Mouse (Mus musculus) limb, embryonic 14.5 days (tissue): ENCODE results near the gene Prrg4. TPM values are rescaled to one million over a fixed set of nuclear protein-coding genes. Genes with fewer than 3 reads are reported as not detected.

Experiments used
- ATAC-seq: fragments of 200-750 bp; cut with Nextera tagmentation; 2 replicates; pipeline ENCODE4 v1.8.0; 2017; ENCODE audit warnings: low read depth, moderate number of reproducible peaks, moderate TSS enrichment; ENCODE audit not compliant: low FRiP score
- DNase-seq: peaks from one replicate; pipeline ENCODE4 v3.0.0-alpha.2; 2015; ENCODE audit warnings: low spot score
- H3K27ac ChIP-seq: fragments of 300-500 bp; sonication (generic); replicated peaks from 2 replicates; pipeline ENCODE4 v1.5.1; 2014; ENCODE audit warnings: low read depth, mild to moderate bottlenecking, low read length, moderate library complexity, mixed read lengths
- H3K27me3 ChIP-seq: fragments of 300-500 bp; sonication (generic); 2 replicates; pipeline ENCODE4 v1.6.1; 2014; ENCODE audit warnings: low read length, mixed read lengths; ENCODE audit not compliant: control insufficient read depth, insufficient read depth
- H3K36me3 ChIP-seq: fragments of 300-500 bp; sonication (generic); 2 replicates; pipeline ENCODE4 v1.6.1; 2014; ENCODE audit warnings: mild to moderate bottlenecking, low read length, moderate library complexity, mixed read lengths; ENCODE audit not compliant: control insufficient read depth, insufficient read depth
- H3K4me1 ChIP-seq: fragments of 300-500 bp; sonication (generic); 2 replicates; pipeline ENCODE4 v1.6.1; 2014; ENCODE audit warnings: antibody characterized with exemption, low read length, mixed read lengths; ENCODE audit not compliant: control insufficient read depth, insufficient read depth
- H3K4me2 ChIP-seq: fragments of 300-500 bp; sonication (generic); replicated peaks from 2 replicates; pipeline ENCODE4 v1.6.1; 2014; ENCODE audit warnings: low read depth, mild to moderate bottlenecking, low read length, moderate library complexity; ENCODE audit not compliant: severe bottlenecking
- H3K4me3 ChIP-seq: fragments of 300-500 bp; sonication (generic); replicated peaks from 2 replicates; pipeline ENCODE4 v1.5.1; 2014; ENCODE audit warnings: low read length
- H3K9ac ChIP-seq: fragments of 300-500 bp; sonication (generic); 2 replicates; pipeline ENCODE4 v1.6.1; 2014; ENCODE audit warnings: mild to moderate bottlenecking, low read depth, low read length, moderate library complexity; ENCODE audit not compliant: severe bottlenecking
- H3K9me3 ChIP-seq: fragments of 300-500 bp; sonication (generic); 2 replicates; pipeline ENCODE4 v1.6.1; 2016; ENCODE audit warnings: low read length; ENCODE audit not compliant: control insufficient read depth
- POLR2A ChIP-seq: fragments of 200-500 bp; IDR thresholded peaks from 2 replicates; pipeline ENCODE4 v1.8.0; 2012; ENCODE audit warnings: inconsistent platforms, mild to moderate bottlenecking, moderate library complexity, borderline replicate concordance; ENCODE audit not compliant: insufficient read depth, insufficient read length; ENCODE audit errors: extremely low read depth
- WGBS: fragments of 180-500 bp; shearing (Covaris S2); extraction: QIAGEN DNeasy Blood & Tissue Kit; methylation state at CpG from one replicate; pipeline ENCODE4 v1.1.7; 2014; 5-methylcytosine and 5-hydroxymethylcytosine counted together
- polyA plus RNA-seq, 2 experiments: library from polyadenylated mRNA; depleted of rRNA in 1 of 2; stranded (reverse) in 1 of 2; unstranded in 1 of 2; fragments of >200 nt; fragmentation: Nextera tagmentation in 1 of 2; extraction: Ambion mirVana in 1 of 2; gene quantifications; 2 replicates each; pipeline versions ENCODE4 v1.2.1 to v1.2.3; 2012 to 2014

Prrg4 gene
- polyA plus RNA-seq, 2 experiments: 1.3 to 4.3 TPM

DNA sequence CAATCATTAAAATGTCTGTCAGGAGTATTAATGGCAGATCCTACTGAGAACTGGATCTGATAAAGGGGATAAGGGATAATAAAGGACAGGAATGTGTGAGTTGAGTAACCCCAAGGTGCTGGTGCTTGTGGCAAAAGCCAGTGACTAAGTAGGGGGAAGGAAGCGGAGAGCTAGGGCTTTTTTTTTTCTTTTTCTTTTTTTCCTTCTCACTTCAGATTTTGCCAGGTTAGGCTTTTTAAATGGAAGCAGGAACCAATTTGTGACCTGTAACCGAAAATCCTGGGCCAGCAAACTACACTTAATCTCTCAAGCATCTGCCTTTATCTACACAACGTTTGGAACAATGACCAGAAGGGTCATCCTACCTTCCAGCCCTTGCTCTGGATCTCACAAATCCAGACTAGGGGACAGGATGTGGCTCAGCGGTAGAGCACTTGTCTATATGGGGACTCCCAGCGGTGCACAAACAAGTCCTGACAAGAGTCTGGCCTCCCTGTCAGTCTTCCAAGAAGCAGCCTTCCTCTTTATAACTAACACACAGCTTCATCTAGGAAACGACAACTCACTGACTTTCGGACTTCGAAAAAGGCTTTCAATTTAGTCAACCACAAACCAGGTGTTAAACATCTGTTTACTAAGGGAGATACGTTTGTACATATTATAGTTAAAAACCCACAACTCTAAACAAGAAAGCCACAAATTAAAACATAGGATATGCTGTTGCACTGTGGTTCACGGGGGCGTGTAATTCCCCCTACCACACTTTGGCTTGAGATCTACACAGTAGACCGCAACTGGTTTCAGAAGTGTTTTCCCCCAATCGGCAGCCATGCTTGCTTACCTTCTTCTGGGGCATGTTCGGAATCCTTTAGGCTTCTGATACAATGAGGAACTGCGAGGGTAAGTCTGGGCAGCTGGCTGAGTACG, 1.2 kb downstream of the Prrg4 start:
- H3K9me3 ChIP-seq: no peaks in the 10 kb centered on the region
- peak overlapping the region; percentile 48 for H3K4me3 ChIP-seq
- peak overlapping the region; percentile 100 for H3K4me2 ChIP-seq
- WGBS: 24% methylated on average over 16 of the region's 16 CpGs
- H3K27ac ChIP-seq: no peak overlapping the region
- DNase-seq (no peak), ATAC-seq (no peak)
- H3K9ac ChIP-seq: no peak overlapping the region
- peaks cover 14% of the 10 kb centered on the region; the same call in 1 of the 2 replicates for H3K27me3 ChIP-seq
- no peak for TF ChIP-seq POLR2A
- H3K4me1 ChIP-seq: peaks cover 4% of the 10 kb centered on the region; the same call in 1 of the 2 replicates
- H3K36me3 ChIP-seq: no peaks in the 10 kb centered on the region

DNA sequence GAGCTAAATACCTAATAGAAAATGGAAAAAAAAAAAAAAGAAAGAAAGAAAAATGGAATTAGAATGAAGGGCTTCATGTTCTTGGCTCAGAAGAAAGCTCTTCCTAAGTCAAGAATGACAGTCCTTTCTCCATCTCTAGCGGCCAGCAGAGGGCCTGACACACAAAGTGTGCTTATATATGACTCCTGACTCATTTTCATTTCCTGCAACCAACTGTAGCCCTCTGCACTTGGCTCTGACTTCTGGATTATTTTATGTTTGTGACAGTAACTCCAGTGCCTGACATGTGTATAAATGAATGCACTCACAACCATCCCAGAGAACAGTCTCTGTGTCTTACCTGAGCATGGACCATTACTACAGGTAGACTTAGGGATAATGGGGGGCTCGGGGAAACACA, 2.0 kb downstream of the Prrg4 start:
- no peak overlapping the region for H3K27ac ChIP-seq
- peaks cover 14% of the 10 kb centered on the region; the same call in 1 of the 2 replicates for H3K27me3 ChIP-seq
- H3K4me3 ChIP-seq: no peak overlapping the region
- H3K9ac ChIP-seq: no peak overlapping the region
- no peak overlapping the region for H3K4me2 ChIP-seq
- peak; percentile 44 for DNase-seq
- H3K9me3 ChIP-seq: no peaks in the 10 kb centered on the region
- peaks cover 4% of the 10 kb centered on the region; the same call in 1 of the 2 replicates for H3K4me1 ChIP-seq
- ATAC-seq: no peak
- no peak for TF ChIP-seq POLR2A
- WGBS: 45% methylated on average over 2 of the region's 2 CpGs
- H3K36me3 ChIP-seq: no peaks in the 10 kb centered on the region

DNA sequence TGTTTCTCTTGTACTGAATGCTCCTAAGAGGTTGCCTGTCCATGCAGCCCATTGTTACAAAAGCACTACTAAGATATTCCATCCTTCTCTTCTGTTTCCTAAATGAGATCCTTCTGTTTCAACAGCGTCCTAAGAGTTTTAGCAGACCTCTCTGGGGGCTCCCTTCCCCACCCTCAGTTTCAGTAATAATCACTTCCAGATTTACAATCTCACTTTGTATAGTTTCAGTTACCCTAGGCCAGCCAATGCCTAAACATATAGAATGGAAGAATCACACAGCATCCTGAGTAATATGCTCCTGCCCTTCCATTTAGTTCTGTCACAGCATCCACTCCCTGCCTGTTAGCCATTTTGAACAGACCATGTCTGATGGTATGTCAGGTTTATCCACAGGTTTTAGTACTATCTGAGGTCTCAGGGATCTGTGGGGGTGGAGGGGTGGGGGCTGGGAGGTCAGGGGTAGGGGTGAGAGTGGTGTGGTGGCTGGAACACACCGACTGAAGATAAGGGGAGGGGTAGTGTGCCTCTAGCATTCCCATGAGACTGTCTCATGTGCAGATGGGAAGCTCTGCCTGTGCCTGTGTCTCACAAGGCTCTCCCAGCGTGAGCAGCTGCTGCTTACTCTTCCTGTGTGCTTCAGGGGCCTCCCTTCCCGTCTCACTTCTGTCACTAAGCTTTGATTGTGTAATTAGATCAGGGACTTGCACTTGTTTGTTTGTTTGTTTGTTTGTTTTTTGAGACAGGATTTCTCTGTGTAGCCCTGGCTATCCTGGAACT, 2.9 kb downstream of the Prrg4 start:
- DNase-seq: peak; percentile 7
- Histone ChIP-seq H3K27ac (no peak overlapping the region), H3K4me3 (no peak overlapping the region), H3K9ac (no peak overlapping the region), H3K4me2 (no peak overlapping the region), H3K36me3 (no peaks in the 10 kb centered on the region), H3K9me3 (no peaks in the 10 kb centered on the region), H3K4me1 (peaks cover 4% of the 10 kb centered on the region; the same call in 1 of the 2 replicates), H3K27me3 (peaks cover 14% of the 10 kb centered on the region; the same call in 1 of the 2 replicates)
- no peak for TF ChIP-seq POLR2A
- 19% methylated on average over 4 of the region's 4 CpGs for WGBS
- ATAC-seq: peak; percentile 2; the same call in 1 of the 2 replicates

DNA sequence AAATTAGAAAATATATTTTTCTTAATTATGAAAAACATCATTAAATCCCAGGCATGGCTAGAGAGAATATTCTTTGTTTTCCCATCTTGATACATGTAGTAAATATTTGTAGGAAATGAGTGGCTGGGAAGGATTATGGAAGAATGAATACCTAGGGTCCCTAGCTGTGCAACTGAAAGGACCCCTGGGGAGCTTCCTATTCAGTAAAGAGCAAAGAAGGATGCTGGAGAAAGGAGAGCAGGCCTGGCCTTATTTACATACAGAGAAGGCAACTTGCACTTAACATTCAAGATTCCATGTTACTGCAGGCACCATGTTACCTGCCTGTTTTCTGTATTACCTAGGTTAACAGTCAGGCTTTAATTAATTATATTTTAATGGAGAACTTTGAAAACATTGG, 7.1 kb downstream of the Prrg4 start:
- ATAC-seq (no peak), DNase-seq (no peak)
- no peak overlapping the region for H3K4me3 ChIP-seq
- 0 out of 2 replicates have a peak, but pooled peaks cover 3% of the 10 kb centered on the region for H3K9me3 ChIP-seq
- H3K4me1 ChIP-seq: peaks cover 4% of the 10 kb centered on the region; the same call in 1 of the 2 replicates
- H3K9ac ChIP-seq: no peak overlapping the region
- TF ChIP-seq POLR2A: no peak
- H3K27ac ChIP-seq: no peak overlapping the region
- H3K36me3 ChIP-seq: no peaks in the 10 kb centered on the region
- no peaks in the 10 kb centered on the region for H3K27me3 ChIP-seq
- H3K4me2 ChIP-seq: no peak overlapping the region

DNA sequence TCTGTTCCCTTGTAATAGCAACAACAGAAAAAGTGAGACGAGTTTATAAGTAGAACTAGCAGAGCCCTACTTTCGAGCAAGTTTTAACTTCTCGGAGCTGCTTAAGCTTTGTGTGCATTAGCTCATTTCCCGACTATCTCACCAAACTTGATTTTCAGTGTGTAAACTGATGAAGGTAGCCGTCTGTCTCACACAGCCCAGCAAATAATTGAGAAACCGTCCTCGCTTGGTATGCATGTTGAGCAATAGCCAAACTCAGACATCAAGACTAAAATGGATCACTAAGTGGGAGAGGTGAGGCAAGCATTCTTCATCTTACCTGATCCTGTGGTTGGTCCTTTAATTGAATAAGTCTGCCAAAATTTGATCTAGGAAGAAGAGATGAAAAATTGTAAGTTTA, 7.9 kb downstream of the Prrg4 start:
- no peak for TF ChIP-seq POLR2A
- H3K9me3 ChIP-seq: 0 out of 2 replicates have a peak, but pooled peaks cover 3% of the 10 kb centered on the region
- H3K27ac ChIP-seq: no peak overlapping the region
- no peaks in the 10 kb centered on the region for H3K27me3 ChIP-seq
- H3K4me1 ChIP-seq: peaks cover under 1% of the 10 kb centered on the region; the same call in 1 of the 2 replicates
- no peaks in the 10 kb centered on the region for H3K36me3 ChIP-seq
- ATAC-seq: no peak
- H3K9ac ChIP-seq: no peak overlapping the region
- DNase-seq: no peak
- H3K4me2 ChIP-seq: no peak overlapping the region
- H3K4me3 ChIP-seq: no peak overlapping the region
- WGBS: 82% methylated on average over 7 of the region's 7 CpGs
